Mouse (Mus musculus) fibroblast of lung, adult 2 months (primary cell): ENCODE data around the gene Ppp1r14d.

ENCODE experiments used
- DNase-seq: peaks from one replicate; pipeline ENCODE4 v3.0.0-alpha.2; 2011; ENCODE audit warnings: low read depth

The Ppp1r14d gene

DNA sequence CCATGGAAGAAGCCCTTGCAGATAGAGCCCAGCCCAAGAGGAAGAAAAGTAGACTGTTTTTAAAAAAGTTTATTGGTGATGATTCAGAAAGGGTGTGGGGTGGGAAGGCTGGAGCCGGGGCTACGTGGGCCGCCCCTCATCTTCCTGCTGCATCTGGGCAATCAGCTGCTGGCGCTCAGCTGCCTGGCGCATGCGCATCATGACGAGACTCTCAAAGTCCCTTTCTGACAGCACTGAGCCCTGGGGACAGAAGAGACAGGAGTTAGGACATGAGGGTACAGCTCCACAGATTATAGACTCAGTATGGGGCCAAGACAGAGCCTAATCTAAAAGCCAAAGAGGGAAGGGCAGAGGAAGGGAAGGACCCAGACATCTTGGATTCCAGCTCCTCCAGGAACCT is 57.3 kb downstream of the Ppp1r14d start:
- DNase-seq, result no peak

DNA sequence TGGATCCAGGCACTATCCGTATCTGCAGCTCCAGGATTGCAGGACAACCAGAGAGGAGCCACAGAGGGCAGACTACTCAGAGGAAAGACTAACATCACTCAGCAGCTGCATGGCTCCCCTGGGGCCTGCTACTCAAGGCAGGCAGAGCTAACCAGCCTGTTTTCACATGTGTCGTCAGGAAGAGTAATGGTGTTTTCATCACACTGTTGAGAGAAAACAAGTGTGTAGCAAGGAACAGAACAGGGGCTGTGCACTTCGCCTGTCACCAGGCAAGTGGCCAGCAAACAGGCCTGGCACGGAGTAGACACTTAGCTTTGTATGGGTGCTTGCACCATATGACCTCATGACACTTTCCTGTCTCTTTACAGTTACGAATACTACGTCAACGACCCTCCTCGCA is 58.1 kb downstream of the Ppp1r14d start:
- DNase-seq, result no peak

DNA sequence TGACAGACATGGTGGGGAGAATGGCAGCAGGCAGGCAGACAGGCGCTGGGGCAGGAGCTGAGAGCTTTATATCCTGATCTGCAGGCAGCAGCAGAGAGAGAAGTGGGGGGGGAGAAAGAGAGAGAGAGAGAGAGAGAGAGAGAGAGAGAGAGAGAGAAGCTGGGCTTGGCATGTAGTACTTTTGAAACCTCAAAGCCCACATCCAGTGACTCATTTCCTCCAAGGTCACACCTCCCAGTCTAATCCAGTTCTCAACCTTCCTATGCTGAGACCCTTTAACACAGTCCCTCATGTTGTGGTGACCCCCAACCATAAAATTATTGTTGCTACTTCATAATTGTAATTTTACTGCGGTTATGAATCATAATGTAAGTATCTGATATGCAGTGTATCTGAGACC is 59.4 kb downstream of the Ppp1r14d start:
- no peak for DNase-seq
